Mouse (Mus musculus) limb, embryonic 14.5 days (tissue): ENCODE measurements at regions not wholly inside any gene's neighbourhood (a gene's known extent, or its start where the extent isn't known, plus 50 kb on each side); places are given as distances from the start of the nearest gene placed in this dataset.
"Not testable (repeated sequence)": the region's sequence is repeated elsewhere in the genome, so short reads cannot be mapped to it uniquely, and the experiment has no call there.

Experiments
- ATAC-seq: fragments of 200-750 bp; cut with Nextera tagmentation; 2 replicates; pipeline ENCODE4 v1.8.0; 2017; ENCODE audit warnings: low read depth, moderate number of reproducible peaks, moderate TSS enrichment; ENCODE audit not compliant: low FRiP score
- DNase-seq: peaks from one replicate; pipeline ENCODE4 v3.0.0-alpha.2; 2015; ENCODE audit warnings: low spot score
- H3K27ac ChIP-seq: fragments of 300-500 bp; sonication (generic); replicated peaks from 2 replicates; pipeline ENCODE4 v1.5.1; 2014; ENCODE audit warnings: low read depth, mild to moderate bottlenecking, low read length, moderate library complexity, mixed read lengths
- H3K27me3 ChIP-seq: fragments of 300-500 bp; sonication (generic); 2 replicates; pipeline ENCODE4 v1.6.1; 2014; ENCODE audit warnings: low read length, mixed read lengths; ENCODE audit not compliant: control insufficient read depth, insufficient read depth
- H3K36me3 ChIP-seq: fragments of 300-500 bp; sonication (generic); 2 replicates; pipeline ENCODE4 v1.6.1; 2014; ENCODE audit warnings: mild to moderate bottlenecking, low read length, moderate library complexity, mixed read lengths; ENCODE audit not compliant: control insufficient read depth, insufficient read depth
- H3K4me1 ChIP-seq: fragments of 300-500 bp; sonication (generic); 2 replicates; pipeline ENCODE4 v1.6.1; 2014; ENCODE audit warnings: antibody characterized with exemption, low read length, mixed read lengths; ENCODE audit not compliant: control insufficient read depth, insufficient read depth
- H3K4me2 ChIP-seq: fragments of 300-500 bp; sonication (generic); replicated peaks from 2 replicates; pipeline ENCODE4 v1.6.1; 2014; ENCODE audit warnings: low read depth, mild to moderate bottlenecking, low read length, moderate library complexity; ENCODE audit not compliant: severe bottlenecking
- H3K4me3 ChIP-seq: fragments of 300-500 bp; sonication (generic); replicated peaks from 2 replicates; pipeline ENCODE4 v1.5.1; 2014; ENCODE audit warnings: low read length
- H3K9ac ChIP-seq: fragments of 300-500 bp; sonication (generic); 2 replicates; pipeline ENCODE4 v1.6.1; 2014; ENCODE audit warnings: mild to moderate bottlenecking, low read depth, low read length, moderate library complexity; ENCODE audit not compliant: severe bottlenecking
- H3K9me3 ChIP-seq: fragments of 300-500 bp; sonication (generic); 2 replicates; pipeline ENCODE4 v1.6.1; 2016; ENCODE audit warnings: low read length; ENCODE audit not compliant: control insufficient read depth
- POLR2A ChIP-seq: fragments of 200-500 bp; IDR thresholded peaks from 2 replicates; pipeline ENCODE4 v1.8.0; 2012; ENCODE audit warnings: inconsistent platforms, mild to moderate bottlenecking, moderate library complexity, borderline replicate concordance; ENCODE audit not compliant: insufficient read depth, insufficient read length; ENCODE audit errors: extremely low read depth
- WGBS: fragments of 180-500 bp; shearing (Covaris S2); extraction: QIAGEN DNeasy Blood & Tissue Kit; methylation state at CpG from one replicate; pipeline ENCODE4 v1.1.7; 2014; 5-methylcytosine and 5-hydroxymethylcytosine counted together

- ATAC-seq (no peak), DNase-seq (no peak)
- H3K9me3 ChIP-seq, result no peaks in the 10 kb centered on the region
- H3K4me2 ChIP-seq, result no peak overlapping the region
- H3K4me3 ChIP-seq, result no peak overlapping the region
- WGBS, result 72% methylated on average over 4 of the region's 4 CpGs
- no peak for TF ChIP-seq POLR2A
- H3K36me3 ChIP-seq, result no peaks in the 10 kb centered on the region
- no peaks in the 10 kb centered on the region for H3K27me3 ChIP-seq
- no peak overlapping the region for H3K27ac ChIP-seq
- H3K4me1 ChIP-seq, result no peaks in the 10 kb centered on the region
- H3K9ac ChIP-seq, result no peak overlapping the region
Measured at GRCm38 (mm10) chr3:31508471-31508870, 198.3 kb upstream of the Slc7a14 start.

- no peak overlapping the region for H3K9ac ChIP-seq
- DNase-seq, result peak; percentile 42
- no peak for TF ChIP-seq POLR2A
- no peaks in the 10 kb centered on the region for H3K36me3 ChIP-seq
- H3K27ac ChIP-seq, result no peak overlapping the region
- no peaks in the 10 kb centered on the region for H3K9me3 ChIP-seq
- H3K4me2 ChIP-seq, result no peak overlapping the region
- no peak for ATAC-seq
- WGBS, result 56% methylated on average over 10 of the region's 10 CpGs
- H3K27me3 ChIP-seq, result no peaks in the 10 kb centered on the region
- no peak overlapping the region for H3K4me3 ChIP-seq
- H3K4me1 ChIP-seq, result no peaks in the 10 kb centered on the region; the same call in 1 of the 2 replicates
Measured at GRCm38 (mm10) chr3:31499201-31499968, 189.2 kb upstream of the Slc7a14 start.

GRCm38 (mm10) chr3:31495287-31495686, 185.1 kb upstream of the Slc7a14 start:
- H3K4me1 ChIP-seq, result no peaks in the 10 kb centered on the region; the same call in 1 of the 2 replicates
- no peaks in the 10 kb centered on the region for H3K27me3 ChIP-seq
- no peak overlapping the region for H3K9ac ChIP-seq
- TF ChIP-seq POLR2A, result no peak
- no peak for DNase-seq
- no peak overlapping the region for H3K4me3 ChIP-seq
- WGBS, result 90% methylated on average over 1 of the region's 1 CpGs
- no peak overlapping the region for H3K27ac ChIP-seq
- H3K36me3 ChIP-seq, result no peaks in the 10 kb centered on the region
- no peak for ATAC-seq
- H3K9me3 ChIP-seq, result no peaks in the 10 kb centered on the region
- H3K4me2 ChIP-seq, result no peak overlapping the region

- Histone ChIP-seq H3K9me3 (no peaks in the 10 kb centered on the region), H3K4me2 (no peak overlapping the region), H3K4me1 (no peaks in the 10 kb centered on the region; the same call in 1 of the 2 replicates), H3K27me3 (no peaks in the 10 kb centered on the region), H3K4me3 (no peak overlapping the region), H3K9ac (no peak overlapping the region), H3K36me3 (no peaks in the 10 kb centered on the region), H3K27ac (no peak overlapping the region)
- no peak for TF ChIP-seq POLR2A
- WGBS, result 80% methylated on average over 1 of the region's 1 CpGs
- ATAC-seq (no peak), DNase-seq (no peak)
Measured at GRCm38 (mm10) chr3:31494706-31495105, 184.5 kb upstream of the Slc7a14 start.

- DNase-seq, H3K9me3 ChIP-seq, H3K4me1 ChIP-seq, H3K4me3 ChIP-seq, H3K36me3 ChIP-seq, H3K27ac ChIP-seq, H3K9ac ChIP-seq, ATAC-seq, H3K27me3 ChIP-seq, H3K4me2 ChIP-seq: not testable (repeated sequence)
- WGBS, result 76% methylated on average over 1 of the region's 1 CpGs
Measured at GRCm38 (mm10) chr3:31491736-31492135, 181.6 kb upstream of the Slc7a14 start.
